Mouse (Mus musculus) lung, postnatal 14 days (tissue): Measurements from ENCODE around the gene Mb.
A peak's percentile ranks its signal among the peaks of the same experiment; 100 is the strongest.

Experiments
- DNase-seq: peaks from one replicate; pipeline ENCODE4 v3.0.0; 2021

Mb gene

DNA sequence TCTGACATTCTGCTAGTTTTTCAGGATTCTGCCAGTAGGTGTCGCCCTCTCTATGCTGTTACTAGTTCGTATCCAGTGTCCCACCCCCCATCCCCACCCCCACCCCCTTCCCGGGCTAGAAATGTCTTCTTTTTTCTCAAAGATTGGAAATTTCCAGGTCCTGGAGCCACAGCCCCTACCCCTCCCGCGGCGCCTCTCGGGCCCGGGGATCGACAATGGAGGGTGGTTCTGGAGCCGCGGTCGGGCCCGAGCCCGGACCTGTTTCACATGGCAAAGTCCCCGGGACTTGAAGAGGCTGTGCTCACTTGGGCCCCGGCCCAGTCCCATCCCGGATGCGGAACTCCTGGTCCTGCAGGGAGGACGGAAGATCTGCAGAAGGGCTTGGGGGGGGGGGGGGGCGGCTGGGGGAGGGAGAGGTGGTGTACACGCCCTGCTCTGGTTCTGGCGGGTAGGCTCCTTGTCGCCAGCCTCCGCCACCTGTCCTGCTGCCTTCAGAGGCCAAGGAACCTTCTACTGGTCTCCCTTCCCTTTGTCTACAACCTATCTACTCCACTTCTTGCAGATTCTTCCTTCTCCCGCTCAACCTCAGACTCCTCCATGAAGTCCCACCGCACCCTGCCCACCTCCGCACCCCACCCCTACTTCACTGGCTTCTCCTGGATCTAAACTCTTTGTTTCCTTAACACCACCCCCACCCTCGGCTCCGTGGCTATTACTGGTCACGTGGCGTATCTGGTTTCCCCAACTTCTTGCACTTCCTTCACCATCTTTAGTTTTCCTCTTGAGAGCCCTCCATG lies 76.4 kb downstream of the Mb start:
- DNase-seq = peak; percentile 90

DNA sequence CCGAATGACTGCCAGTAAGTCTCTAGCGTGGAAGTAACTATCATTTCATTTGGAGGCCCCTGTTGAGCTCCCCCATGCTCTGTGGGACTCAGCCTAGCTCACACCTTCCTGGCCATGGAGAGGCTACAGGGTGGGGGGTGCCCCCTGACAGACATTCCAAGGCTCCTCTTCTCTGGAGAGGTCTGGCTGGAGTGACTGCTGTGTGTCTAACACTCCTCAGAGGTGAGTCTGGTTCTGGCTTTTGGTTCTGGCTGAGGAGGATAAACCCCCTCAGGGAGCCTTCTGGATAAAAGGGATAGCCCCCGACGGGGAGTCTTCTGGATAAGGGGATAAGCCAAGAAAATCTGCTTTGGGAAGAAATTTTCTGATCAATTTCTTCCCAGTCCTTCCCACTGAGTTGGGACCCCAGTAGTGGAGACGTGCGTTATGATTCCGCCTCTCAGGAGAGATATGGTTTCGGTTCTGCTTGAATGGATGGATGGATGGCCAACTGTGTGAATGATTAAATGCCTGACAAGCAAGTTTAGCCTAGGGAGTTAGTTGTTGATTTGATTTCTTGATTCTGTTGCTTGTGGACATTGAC lies 77.1 kb downstream of the Mb start:
- no peak for DNase-seq

DNA sequence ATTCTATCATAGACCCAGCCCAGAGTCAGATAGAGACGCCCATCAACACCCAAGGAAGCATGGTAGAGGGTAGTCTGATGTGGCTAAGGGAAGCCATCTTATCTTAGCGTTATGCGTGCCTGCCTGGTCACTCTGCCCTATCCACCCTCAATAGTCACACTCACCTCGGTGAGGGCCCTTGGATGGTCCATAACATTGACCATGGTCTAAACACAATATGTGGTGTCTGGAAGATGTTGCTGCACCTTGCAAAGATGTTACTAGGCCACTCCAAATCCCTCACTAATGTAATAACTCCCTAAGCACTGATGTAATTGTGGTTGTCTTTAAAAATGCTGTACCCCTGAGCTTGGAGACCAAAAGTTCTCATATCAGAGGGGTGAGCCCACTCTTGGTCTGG lies 77.8 kb downstream of the Mb start:
- DNase-seq = no peak
